Mouse (Mus musculus): ENCODE data around the gene Nthl1. TPM values are rescaled to one million over a fixed set of nuclear protein-coding genes. Genes with fewer than 3 reads are reported as not detected.

The Nthl1 gene
- polyA plus RNA-seq, 1 experiment from 2014 or later = 20.3 TPM

- Histone ChIP-seq H3K4me3 (replicated peaks) (no peak overlapping the region), H3K27me3 (replicated peaks) (no peaks in the 10 kb centered on the region), H3K9me3 (no peaks in the 10 kb centered on the region), H3K27ac (no peak overlapping the region), H3K9ac (no peak overlapping the region), H3K4me2 (no peak overlapping the region), H3K36me3 (peaks cover 44% of the 10 kb centered on the region), H3K4me1 (peaks cover 16% of the 10 kb centered on the region)
- ATAC-seq (ENCODE audit: insufficient read depth, low FRiP score, low read depth) = no peak
- 70% methylated on average over 2 of the region's 2 CpGs for WGBS
Measured at GRCm38 (mm10) chr17:24676187-24676586, 43.7 kb downstream of the Nthl1 start.

- H3K27ac ChIP-seq = no peak overlapping the region
- WGBS = 88% methylated on average over 5 of the region's 5 CpGs
- H3K9me3 ChIP-seq = no peaks in the 10 kb centered on the region
- no peaks in the 10 kb centered on the region for H3K27me3 ChIP-seq (replicated peaks)
- no peak overlapping the region for H3K4me3 ChIP-seq (replicated peaks)
- no peak overlapping the region for H3K9ac ChIP-seq
- ATAC-seq (ENCODE audit: insufficient read depth, low FRiP score, low read depth) = no peak
- peaks cover 49% of the 10 kb centered on the region for H3K36me3 ChIP-seq
- peaks cover 9% of the 10 kb centered on the region for H3K4me1 ChIP-seq
- H3K4me2 ChIP-seq = no peak overlapping the region
Measured at GRCm38 (mm10) chr17:24676877-24677276, 44.4 kb downstream of the Nthl1 start.

GRCm38 (mm10) chr17:24677500-24678080, 45.1 kb downstream of the Nthl1 start:
- no peak overlapping the region for H3K4me2 ChIP-seq
- no peaks in the 10 kb centered on the region for H3K27me3 ChIP-seq (replicated peaks)
- 85% methylated on average over 24 of the region's 24 CpGs for WGBS
- H3K9ac ChIP-seq = no peak overlapping the region
- peaks cover 4% of the 10 kb centered on the region; the same call in 1 of the 2 replicates for H3K4me1 ChIP-seq
- ATAC-seq (ENCODE audit: insufficient read depth, low FRiP score, low read depth) = peak; percentile 79
- H3K36me3 ChIP-seq = peaks cover 53% of the 10 kb centered on the region
- H3K9me3 ChIP-seq = no peaks in the 10 kb centered on the region
- H3K27ac ChIP-seq = no peak overlapping the region
- H3K4me3 ChIP-seq (replicated peaks) = no peak overlapping the region

- H3K4me2 ChIP-seq = peak overlapping the region; percentile 37
- no peaks in the 10 kb centered on the region for H3K9me3 ChIP-seq
Measured at GRCm38 (mm10) chr17:24686514-24686913, 54.0 kb downstream of the Nthl1 start.

GRCm38 (mm10) chr17:24687146-24687595, 54.7 kb downstream of the Nthl1 start:
- H3K27ac ChIP-seq = no peak overlapping the region
- peaks cover 45% of the 10 kb centered on the region for H3K27me3 ChIP-seq (replicated peaks)
- H3K36me3 ChIP-seq = peaks cover 3% of the 10 kb centered on the region; the same call in 1 of the 2 replicates
- no peaks in the 10 kb centered on the region for H3K9me3 ChIP-seq
- peak; percentile 62 for ATAC-seq (ENCODE audit: insufficient read depth, low FRiP score, low read depth)
- 0 out of 2 replicates have a peak overlapping the region, but pooled peaks have one; percentile 9 for H3K9ac ChIP-seq
- peak overlapping the region; percentile 40 for H3K4me3 ChIP-seq (replicated peaks)
- peak overlapping the region; percentile 77 for H3K4me2 ChIP-seq
- peaks cover 21% of the 10 kb centered on the region for H3K4me1 ChIP-seq
- WGBS = 2% methylated on average over 25 of the region's 25 CpGs

More at GRCm38 (mm10) chr17:24686514-24686913, 54.0 kb downstream of the Nthl1 start:
- Histone ChIP-seq H3K9ac (no peak overlapping the region), H3K4me1 (peaks cover 21% of the 10 kb centered on the region), H3K36me3 (peaks cover 5% of the 10 kb centered on the region; the same call in 1 of the 2 replicates), H3K27ac (no peak overlapping the region), H3K4me3 (replicated peaks) (no peak overlapping the region), H3K27me3 (replicated peaks) (peaks cover 45% of the 10 kb centered on the region)
- 27% methylated on average over 16 of the region's 16 CpGs for WGBS
- no peak for ATAC-seq (ENCODE audit: insufficient read depth, low FRiP score, low read depth)

GRCm38 (mm10) chr17:24687599-24687998, 55.1 kb downstream of the Nthl1 start:
- H3K27ac ChIP-seq = no peak overlapping the region
- peaks cover 5% of the 10 kb centered on the region; the same call in 1 of the 2 replicates for H3K36me3 ChIP-seq
- H3K9me3 ChIP-seq = no peaks in the 10 kb centered on the region
- H3K4me3 ChIP-seq (replicated peaks) = peak overlapping the region; percentile 40
- WGBS = 20% methylated on average over 23 of the region's 23 CpGs
- H3K9ac ChIP-seq = 0 out of 2 replicates have a peak overlapping the region, but pooled peaks have one; percentile 9
- peaks cover 45% of the 10 kb centered on the region for H3K27me3 ChIP-seq (replicated peaks)
- peak overlapping the region; percentile 77 for H3K4me2 ChIP-seq
- ATAC-seq (ENCODE audit: insufficient read depth, low FRiP score, low read depth) = no peak
- H3K4me1 ChIP-seq = peaks cover 21% of the 10 kb centered on the region

Small RNA genes within 50 kb of the gene (microRNA-seq; reads per million reads assigned to microRNA genes)
- not detected for gene Gm24589

Other genes with a start within 250 kb of the Nthl1 start
- 230 and 250 TPM in 2 replicates for gene Rnps1, start 218.1 kb upstream of the Nthl1 start, polyA plus RNA-seq (2015; fragmentation: Nextera tagmentation; extraction: Ambion mirVana)
- gene Eci1, start 206.0 kb upstream of the Nthl1 start, polyA plus RNA-seq (2015; fragmentation: Nextera tagmentation; extraction: Ambion mirVana) = 137 and 157 TPM in 2 replicates
- gene Dnase1l2, start 189.6 kb upstream of the Nthl1 start, polyA plus RNA-seq (2015; fragmentation: Nextera tagmentation; extraction: Ambion mirVana) = 2.7 and 4.6 TPM in 2 replicates
- 30.8 and 33.7 TPM in 2 replicates for gene E4f1, start 162.4 kb upstream of the Nthl1 start, polyA plus RNA-seq (2015; fragmentation: Nextera tagmentation; extraction: Ambion mirVana)
- 64.6 and 65.3 TPM in 2 replicates for gene Pgp, start 162.3 kb upstream of the Nthl1 start, polyA plus RNA-seq (2015; fragmentation: Nextera tagmentation; extraction: Ambion mirVana)
- 0.31 TPM in 1 of 2 replicates, not detected in the other for gene Bricd5, start 158.8 kb upstream of the Nthl1 start, polyA plus RNA-seq (2015; fragmentation: Nextera tagmentation; extraction: Ambion mirVana)
- 25.0 and 30.5 TPM in 2 replicates for gene Mlst8, start 153.6 kb upstream of the Nthl1 start, polyA plus RNA-seq (2015; fragmentation: Nextera tagmentation; extraction: Ambion mirVana)
- 2.6 and 3.0 TPM in 2 replicates for gene Caskin1, start 144.1 kb upstream of the Nthl1 start, polyA plus RNA-seq (2015; fragmentation: Nextera tagmentation; extraction: Ambion mirVana)
- gene Traf7, start 104.7 kb upstream of the Nthl1 start, polyA plus RNA-seq (2015; fragmentation: Nextera tagmentation; extraction: Ambion mirVana) = 82.7 and 84.2 TPM in 2 replicates
- gene Rab26, start 98.5 kb upstream of the Nthl1 start, polyA plus RNA-seq (2015; fragmentation: Nextera tagmentation; extraction: Ambion mirVana) = 8.3 and 11.6 TPM in 2 replicates
- gene Pkd1, start 82.8 kb upstream of the Nthl1 start, polyA plus RNA-seq (2015; fragmentation: Nextera tagmentation; extraction: Ambion mirVana) = 27.3 and 29.0 TPM in 2 replicates
- gene Tsc2, start 50 bp upstream of the Nthl1 start, polyA plus RNA-seq (2015; fragmentation: Nextera tagmentation; extraction: Ambion mirVana) = 45.4 TPM in 2 replicates
- gene Slc9a3r2, start 17.6 kb downstream of the Nthl1 start, polyA plus RNA-seq (2015; fragmentation: Nextera tagmentation; extraction: Ambion mirVana) = 51.0 and 53.7 TPM in 2 replicates
- 0.30 and 0.46 TPM in 2 replicates for gene Npw, start 25.8 kb downstream of the Nthl1 start, polyA plus RNA-seq (2015; fragmentation: Nextera tagmentation; extraction: Ambion mirVana)
- gene Zfp598, start 37.0 kb downstream of the Nthl1 start, polyA plus RNA-seq (2015; fragmentation: Nextera tagmentation; extraction: Ambion mirVana) = 19.3 and 22.1 TPM in 2 replicates
- 6.3 and 6.9 TPM in 2 replicates for gene Syngr3, start 57.3 kb downstream of the Nthl1 start, polyA plus RNA-seq (2015; fragmentation: Nextera tagmentation; extraction: Ambion mirVana)
- gene Gfer, start 63.5 kb downstream of the Nthl1 start, polyA plus RNA-seq (2015; fragmentation: Nextera tagmentation; extraction: Ambion mirVana) = 40.9 and 44.1 TPM in 2 replicates
- 3.2 and 3.5 TPM in 2 replicates for gene Noxo1, start 63.6 kb downstream of the Nthl1 start, polyA plus RNA-seq (2015; fragmentation: Nextera tagmentation; extraction: Ambion mirVana)
- 64.4 and 68.0 TPM in 2 replicates for gene Tbl3, start 75.0 kb downstream of the Nthl1 start, polyA plus RNA-seq (2015; fragmentation: Nextera tagmentation; extraction: Ambion mirVana)
- 0.19 TPM in 1 of 2 replicates, not detected in the other for gene Rnf151, start 85.4 kb downstream of the Nthl1 start, polyA plus RNA-seq (2015; fragmentation: Nextera tagmentation; extraction: Ambion mirVana)
- gene Rps2, start 85.4 kb downstream of the Nthl1 start, polyA plus RNA-seq (2015; fragmentation: Nextera tagmentation; extraction: Ambion mirVana) = 1,497 and 1,515 TPM in 2 replicates
- gene Ndufb10, start 91.8 kb downstream of the Nthl1 start, polyA plus RNA-seq (2015; fragmentation: Nextera tagmentation; extraction: Ambion mirVana) = 238 and 259 TPM in 2 replicates
- gene Rpl3l, start 95.1 kb downstream of the Nthl1 start, polyA plus RNA-seq (2015; fragmentation: Nextera tagmentation; extraction: Ambion mirVana) = 0.15 TPM in 1 of 2 replicates, not detected in the other
- gene Msrb1, start 104.0 kb downstream of the Nthl1 start, polyA plus RNA-seq (2015; fragmentation: Nextera tagmentation; extraction: Ambion mirVana) = 37.0 and 41.4 TPM in 2 replicates
- gene Hs3st6, start 120.3 kb downstream of the Nthl1 start, polyA plus RNA-seq (2015; fragmentation: Nextera tagmentation; extraction: Ambion mirVana) = 1.1 and 1.5 TPM in 2 replicates
- 0.08 TPM in 1 of 2 replicates, not detected in the other for gene Meiob, start 171.6 kb downstream of the Nthl1 start, polyA plus RNA-seq (2015; fragmentation: Nextera tagmentation; extraction: Ambion mirVana)
- gene Hagh, start 207.5 kb downstream of the Nthl1 start, polyA plus RNA-seq (2015; fragmentation: Nextera tagmentation; extraction: Ambion mirVana) = 49.1 and 49.3 TPM in 2 replicates
- gene Fahd1, start 217.7 kb downstream of the Nthl1 start, polyA plus RNA-seq (2015; fragmentation: Nextera tagmentation; extraction: Ambion mirVana) = 34.5 and 35.4 TPM in 2 replicates
- 3.9 and 4.0 TPM in 2 replicates for gene Igfals, start 233.3 kb downstream of the Nthl1 start, polyA plus RNA-seq (2015; fragmentation: Nextera tagmentation; extraction: Ambion mirVana)